Mouse (Mus musculus): Measurements from ENCODE around the gene E4f1. TPM values are rescaled to one million over a fixed set of nuclear protein-coding genes. Genes with fewer than 3 reads are reported as not detected.
A peak's percentile ranks its signal among the peaks of the same experiment; 100 is the strongest.
"Not testable (repeated sequence)": the region's sequence is repeated elsewhere in the genome, so short reads cannot be mapped to it uniquely, and the experiment has no call there.

The E4f1 gene
- polyA plus RNA-seq, 1 experiment from 2014 or later, result 20.7 TPM

- Histone ChIP-seq H3K4me3 (no peak overlapping the region), H3K4me2 (no peak overlapping the region), H3K27me3 (replicated peaks) (no peaks in the 10 kb centered on the region), H3K36me3 (peaks cover 100% of the 10 kb centered on the region), H3K4me1 (no peaks in the 10 kb centered on the region), H3K27ac (no peak overlapping the region), H3K9me3 (replicated peaks) (no peaks in the 10 kb centered on the region), H3K9ac (no peak overlapping the region)
- ATAC-seq, result no peak
- WGBS (ENCODE audit: insufficient replicate concordance), result 85% methylated on average over 8 of the region's 8 CpGs
Measured at GRCm38 (mm10) chr17:24446590-24446989, 23.5 kb downstream of the E4f1 start.

DNA sequence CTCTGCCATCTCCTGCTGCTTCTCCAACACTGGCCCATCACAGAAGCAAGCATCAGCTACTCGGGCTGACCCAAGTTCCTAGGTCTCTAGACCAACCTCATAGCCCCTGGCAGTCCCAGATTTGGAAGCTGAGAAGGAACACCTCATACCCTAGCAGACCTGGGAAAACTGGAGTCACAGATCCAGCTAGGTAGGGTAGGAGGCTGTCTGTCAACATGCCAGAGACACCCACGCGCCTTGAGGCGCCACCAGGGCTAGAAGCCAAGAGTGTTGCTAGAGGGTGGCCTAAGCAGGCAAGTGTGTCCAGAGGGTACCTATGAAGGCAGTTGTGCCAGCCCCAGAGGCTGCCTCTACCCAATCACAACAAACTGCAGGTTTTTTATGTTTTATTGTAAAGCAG is 26.7 kb downstream of the E4f1 start:
- Histone ChIP-seq H3K27me3 (replicated peaks) (no peaks in the 10 kb centered on the region), H3K4me2 (no peak overlapping the region), H3K4me1 (no peaks in the 10 kb centered on the region), H3K9me3 (replicated peaks) (no peaks in the 10 kb centered on the region), H3K4me3 (no peak overlapping the region), H3K9ac (no peak overlapping the region), H3K27ac (no peak overlapping the region), H3K36me3 (peaks cover 100% of the 10 kb centered on the region)
- no peak for ATAC-seq
- 84% methylated on average over 4 of the region's 4 CpGs for WGBS (ENCODE audit: insufficient replicate concordance)

GRCm38 (mm10) chr17:24442632-24443155 is 27.4 kb downstream of the E4f1 start, which contains the start of gene Dnase1l2:
TSS of gene Dnase1l2 (minus strand) at chr17:24443105.
- ATAC-seq, result no peak
- Histone ChIP-seq H3K36me3 (peaks cover 100% of the 10 kb centered on the region), H3K4me1 (no peaks in the 10 kb centered on the region), H3K9me3 (replicated peaks) (no peaks in the 10 kb centered on the region), H3K9ac (no peak within 1 kb of the TSS), H3K4me3 (no peak within 1 kb of the TSS), H3K27me3 (replicated peaks) (no peaks in the 10 kb centered on the region), H3K27ac (no peak within 1 kb of the TSS), H3K4me2 (no peak within 1 kb of the TSS)
- WGBS (ENCODE audit: insufficient replicate concordance), result 76% methylated on average over 7 of the region's 7 CpGs

DNA sequence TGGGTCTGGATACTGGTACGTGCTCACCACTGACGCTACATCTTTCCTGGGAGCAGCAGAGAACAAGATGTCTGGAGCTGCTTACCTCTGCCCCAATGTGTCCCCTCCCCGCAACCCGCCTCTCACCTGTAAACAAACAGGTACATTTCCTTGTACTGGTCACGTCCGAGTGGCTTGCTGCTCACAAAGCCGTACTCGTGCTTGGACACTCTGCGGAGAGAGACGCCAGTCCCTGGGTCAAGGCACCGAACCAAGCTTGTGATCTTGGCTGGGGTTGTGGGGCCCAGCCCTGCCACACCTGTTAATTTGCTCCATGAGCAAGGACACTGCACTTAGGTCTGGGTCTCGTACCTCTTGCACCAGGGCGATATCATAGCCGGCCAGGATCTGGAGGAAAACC is 28.0 kb downstream of the E4f1 start:
- ATAC-seq, result no peak

DNA sequence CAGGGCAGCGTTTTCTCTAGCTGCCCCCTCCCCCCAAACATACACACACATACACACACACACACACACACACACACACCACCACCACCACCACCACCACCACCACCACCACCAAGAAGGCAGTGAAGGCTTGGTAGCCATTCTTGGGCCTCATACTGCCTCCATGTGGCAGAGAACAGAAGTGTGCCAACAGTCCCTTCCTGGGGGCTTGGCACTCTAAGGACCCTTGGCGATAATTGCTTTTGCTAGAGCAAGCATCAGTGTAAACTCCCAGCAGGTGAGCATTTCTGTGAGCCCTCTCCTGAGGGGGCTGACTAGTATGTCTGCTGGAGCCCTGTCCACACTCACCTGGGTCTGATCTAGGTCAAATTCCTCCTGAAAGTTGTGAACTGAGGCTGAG is 29.0 kb downstream of the E4f1 start:
- 46% methylated on average over 2 of the region's 2 CpGs for WGBS (ENCODE audit: insufficient replicate concordance)
- no peak overlapping the region for H3K27ac ChIP-seq
- H3K4me1 ChIP-seq, result no peaks in the 10 kb centered on the region
- H3K9ac ChIP-seq, result no peak overlapping the region
- no peaks in the 10 kb centered on the region for H3K9me3 ChIP-seq (replicated peaks)
- H3K27me3 ChIP-seq (replicated peaks), result no peaks in the 10 kb centered on the region
- no peak overlapping the region for H3K4me2 ChIP-seq
- H3K36me3 ChIP-seq, result peaks cover 100% of the 10 kb centered on the region
- H3K4me3 ChIP-seq, result no peak overlapping the region
- ATAC-seq, result no peak

More for the DNA sequence above, 28.0 kb downstream of the E4f1 start:
- Histone ChIP-seq H3K4me1 (no peaks in the 10 kb centered on the region), H3K4me3 (no peak overlapping the region), H3K36me3 (peaks cover 100% of the 10 kb centered on the region), H3K27ac (no peak overlapping the region), H3K27me3 (replicated peaks) (no peaks in the 10 kb centered on the region), H3K4me2 (no peak overlapping the region), H3K9ac (no peak overlapping the region), H3K9me3 (replicated peaks) (no peaks in the 10 kb centered on the region)
- whole genome bisulfite sequencing (ENCODE audit: insufficient replicate concordance), result 86% methylated on average over 14 of the region's 14 CpGs

DNA sequence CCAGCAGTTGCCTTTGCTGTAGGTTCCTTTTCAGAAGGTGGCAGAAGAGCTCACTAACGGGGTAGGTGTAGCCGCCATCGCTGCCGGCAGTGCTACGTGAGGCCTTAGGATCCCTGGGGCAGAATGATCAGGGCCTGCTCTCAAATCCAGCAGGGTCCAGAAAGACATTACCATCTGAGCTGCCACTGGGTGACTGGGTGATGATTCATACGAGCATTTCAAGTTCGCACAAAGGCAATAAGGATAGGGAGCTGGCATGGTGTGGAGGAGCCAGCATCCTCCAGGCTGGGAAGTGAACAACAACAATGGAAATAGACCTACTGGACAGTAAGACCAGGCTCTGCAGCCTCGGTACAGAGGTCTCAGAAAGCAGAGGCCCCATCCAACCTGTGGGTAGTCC is 29.7 kb downstream of the E4f1 start:
- no peak overlapping the region for H3K4me2 ChIP-seq
- 89% methylated on average over 8 of the region's 8 CpGs for WGBS (ENCODE audit: insufficient replicate concordance)
- ATAC-seq, result no peak
- H3K4me1 ChIP-seq, result no peaks in the 10 kb centered on the region
- no peaks in the 10 kb centered on the region for H3K9me3 ChIP-seq (replicated peaks)
- H3K9ac ChIP-seq, result no peak overlapping the region
- H3K4me3 ChIP-seq, result no peak overlapping the region
- H3K27me3 ChIP-seq (replicated peaks), result no peaks in the 10 kb centered on the region
- H3K36me3 ChIP-seq, result peaks cover 100% of the 10 kb centered on the region
- H3K27ac ChIP-seq, result no peak overlapping the region

- H3K9ac ChIP-seq, result no peak overlapping the region
- H3K27ac ChIP-seq, result no peak overlapping the region
- H3K4me3 ChIP-seq, result no peak overlapping the region
- 77% methylated on average over 5 of the region's 5 CpGs for WGBS (ENCODE audit: insufficient replicate concordance)
- H3K9me3 ChIP-seq (replicated peaks), result no peaks in the 10 kb centered on the region
- no peaks in the 10 kb centered on the region for H3K4me1 ChIP-seq
- H3K4me2 ChIP-seq, result no peak overlapping the region
- H3K36me3 ChIP-seq, result peaks cover 92% of the 10 kb centered on the region
- no peaks in the 10 kb centered on the region for H3K27me3 ChIP-seq (replicated peaks)
- peak; percentile 36; the same call in 1 of the 2 replicates for ATAC-seq
Measured at GRCm38 (mm10) chr17:24437016-24437415, 33.1 kb downstream of the E4f1 start.

- no peak overlapping the region for H3K9ac ChIP-seq
- 81% methylated on average over 14 of the region's 14 CpGs for WGBS (ENCODE audit: insufficient replicate concordance)
- peaks cover 40% of the 10 kb centered on the region for H3K4me1 ChIP-seq
- ATAC-seq, result no peak
- no peaks in the 10 kb centered on the region for H3K9me3 ChIP-seq (replicated peaks)
- 0 out of 2 replicates have a peak overlapping the region, but pooled peaks have one; percentile 12 for H3K27ac ChIP-seq
- peaks cover 51% of the 10 kb centered on the region for H3K36me3 ChIP-seq
- H3K27me3 ChIP-seq (replicated peaks), result no peaks in the 10 kb centered on the region
- no peak overlapping the region for H3K4me3 ChIP-seq
- H3K4me2 ChIP-seq, result no peak overlapping the region
Measured at GRCm38 (mm10) chr17:24429201-24429983, 40.7 kb downstream of the E4f1 start.

- Histone ChIP-seq H3K4me3 (peak overlapping the region; percentile 74), H3K27me3 (replicated peaks) (no peaks in the 10 kb centered on the region), H3K27ac (peak overlapping the region; percentile 94), H3K9ac (peak overlapping the region; percentile 90), H3K36me3 (peaks cover 57% of the 10 kb centered on the region), H3K9me3 (replicated peaks) (no peaks in the 10 kb centered on the region), H3K4me1 (peaks cover 40% of the 10 kb centered on the region), H3K4me2 (peak overlapping the region; percentile 84)
- WGBS (ENCODE audit: insufficient replicate concordance), result 3% methylated on average over 8 of the region's 8 CpGs
- ATAC-seq, result no peak
Measured at GRCm38 (mm10) chr17:24427170-24427557, 42.9 kb downstream of the E4f1 start.

GRCm38 (mm10) chr17:24426471-24427169 is 43.5 kb downstream of the E4f1 start, which contains the start of gene Eci1:
TSS of gene Eci1 (plus strand) at chr17:24426641.
- H3K36me3 ChIP-seq, result peaks cover 59% of the 10 kb centered on the region
- no peaks in the 10 kb centered on the region for H3K27me3 ChIP-seq (replicated peaks)
- whole genome bisulfite sequencing (ENCODE audit: insufficient replicate concordance), result under 1% methylated on average over 48 of the region's 48 CpGs
- peak within 1 kb of the TSS; percentile 90 for H3K9ac ChIP-seq
- peaks cover 40% of the 10 kb centered on the region for H3K4me1 ChIP-seq
- H3K4me3 ChIP-seq, result peak within 1 kb of the TSS; percentile 74
- H3K27ac ChIP-seq, result peak within 1 kb of the TSS; percentile 94
- peak; percentile 98 for ATAC-seq
- no peaks in the 10 kb centered on the region for H3K9me3 ChIP-seq (replicated peaks)
- peak within 1 kb of the TSS; percentile 84 for H3K4me2 ChIP-seq

- ATAC-seq, result no peak
- peak overlapping the region; percentile 94; the same call in 1 of the 2 replicates for H3K27ac ChIP-seq
- peaks cover 63% of the 10 kb centered on the region for H3K36me3 ChIP-seq
- H3K4me2 ChIP-seq, result peak overlapping the region; percentile 84
- H3K4me1 ChIP-seq, result peaks cover 40% of the 10 kb centered on the region
- 84% methylated on average over 7 of the region's 7 CpGs for WGBS (ENCODE audit: insufficient replicate concordance)
- peak overlapping the region; percentile 90; the same call in 1 of the 2 replicates for H3K9ac ChIP-seq
- H3K4me3 ChIP-seq, result peak overlapping the region; percentile 74
- no peaks in the 10 kb centered on the region for H3K27me3 ChIP-seq (replicated peaks)
- H3K9me3 ChIP-seq (replicated peaks), result no peaks in the 10 kb centered on the region
Measured at GRCm38 (mm10) chr17:24425905-24426304, 44.2 kb downstream of the E4f1 start.

DNA sequence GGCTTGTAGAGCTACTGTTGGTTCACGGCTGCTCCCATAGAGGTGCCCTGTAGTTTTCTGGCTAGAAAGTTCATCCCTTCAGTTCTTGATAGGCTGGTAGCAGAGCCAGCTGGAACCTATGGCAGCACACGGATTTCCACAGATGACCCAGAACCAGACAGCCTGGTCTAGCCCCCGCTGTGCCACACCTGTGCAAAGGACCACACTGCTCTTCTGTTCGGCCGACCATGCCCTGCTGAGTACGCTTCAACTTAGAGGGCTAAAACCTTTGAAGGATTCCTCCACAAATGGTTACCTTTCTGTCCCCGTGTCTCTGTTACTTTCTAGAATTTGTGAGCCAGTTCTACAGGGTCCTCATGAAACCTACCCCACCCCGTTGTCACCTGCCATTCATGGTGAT is 44.8 kb downstream of the E4f1 start:
- H3K9ac ChIP-seq; H3K4me3 ChIP-seq; H3K9me3 ChIP-seq (replicated peaks); H3K27ac ChIP-seq; ATAC-seq; H3K27me3 ChIP-seq (replicated peaks); H3K4me2 ChIP-seq: not testable (repeated sequence)
- WGBS (ENCODE audit: insufficient replicate concordance), result 92% methylated on average over 5 of the region's 8 CpGs
- peaks cover 64% of the 10 kb centered on the region for H3K36me3 ChIP-seq
- peaks cover 34% of the 10 kb centered on the region for H3K4me1 ChIP-seq
